Mouse (Mus musculus) forelimb bud, embryonic 11.5 days (tissue): Measurements from ENCODE around the gene Smg9.

Experiments used
- DNase-seq: peaks from one replicate; pipeline ENCODE4 v3.0.0-alpha.2; 2012; ENCODE audit warnings: low read depth, low spot score

Gene Smg9

GRCm38 (mm10) chr7:24399256-24400081, at the start of gene Smg9:
Gene Smg9 (plus strand): TSS chr7:24399619.
- peak; percentile 99 for DNase-seq

- DNase-seq: no peak
Observed at GRCm38 (mm10) chr7:24355646-24356045, 43.8 kb upstream of the Smg9 start.

DNA sequence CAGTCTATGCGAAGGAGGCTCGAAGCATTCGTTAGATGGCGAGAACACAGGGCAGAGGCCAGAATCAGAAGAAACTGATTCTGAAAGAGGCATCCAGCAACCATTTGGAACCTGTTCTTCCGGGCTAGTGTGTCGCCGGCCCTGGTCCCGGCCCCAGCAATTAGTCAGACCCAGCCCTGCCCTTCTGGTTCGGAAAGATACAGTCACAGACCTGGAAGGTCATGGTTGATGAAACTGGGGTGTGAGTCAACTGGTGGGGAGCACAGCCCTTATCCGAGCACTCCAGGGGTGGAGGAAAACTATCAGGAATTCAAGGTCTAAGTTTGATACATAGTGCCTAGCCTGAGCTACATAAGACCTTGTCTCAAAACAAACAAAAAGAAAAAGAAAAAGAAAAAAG, 43.3 kb upstream of the Smg9 start:
- no peak for DNase-seq

DNA sequence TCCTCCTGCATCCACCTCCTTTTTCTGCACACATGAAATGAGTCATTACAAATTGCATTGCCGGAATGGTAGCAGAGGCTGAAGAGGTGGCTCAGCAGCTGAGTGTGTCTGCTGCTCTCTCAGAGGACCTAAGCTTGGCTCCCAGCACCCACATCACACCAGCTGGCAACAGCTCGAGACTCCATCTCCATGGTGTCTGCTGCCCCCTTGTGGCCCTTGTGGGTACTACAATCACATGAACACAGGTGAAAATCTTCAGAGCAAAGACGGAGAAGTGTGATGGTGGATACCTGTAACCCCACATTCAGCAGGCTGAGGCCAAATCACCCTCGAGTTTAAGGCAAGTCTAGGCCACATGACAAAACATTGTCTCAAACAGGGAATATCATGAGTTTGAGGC, 41.5 kb upstream of the Smg9 start:
- DNase-seq: no peak

GRCm38 (mm10) chr7:24359269-24359668, 40.1 kb upstream of the Smg9 start:
- peak; percentile 66 for DNase-seq

- DNase-seq: no peak
Observed at GRCm38 (mm10) chr7:24361001-24361400, 38.4 kb upstream of the Smg9 start.

GRCm38 (mm10) chr7:24363228-24363627, 36.2 kb upstream of the Smg9 start:
- DNase-seq: no peak

DNA sequence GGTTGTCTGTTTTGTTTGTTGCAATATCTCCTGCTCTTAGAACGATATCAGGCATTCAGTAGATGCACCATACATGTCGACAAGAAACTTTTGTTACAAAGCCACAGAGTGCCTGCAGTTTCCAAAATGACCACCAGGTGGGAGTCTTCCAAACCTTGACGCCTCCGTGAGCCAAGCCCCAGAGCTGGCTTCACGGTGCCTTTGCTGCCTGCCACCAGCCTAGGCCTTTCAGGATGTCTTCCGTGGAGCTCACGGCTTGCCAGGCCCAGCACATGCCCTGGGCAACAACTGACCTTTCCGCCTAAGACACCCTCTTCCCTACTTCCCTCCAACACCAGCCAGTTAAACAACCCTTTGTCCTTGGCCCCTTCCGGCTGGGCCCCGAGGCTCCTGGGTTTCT, 34.6 kb upstream of the Smg9 start:
- DNase-seq: peak; percentile 89

- no peak for DNase-seq
Observed at GRCm38 (mm10) chr7:24365258-24366014, 34.0 kb upstream of the Smg9 start.

GRCm38 (mm10) chr7:24366716-24367632, 32.4 kb upstream of the Smg9 start:
- no peak for DNase-seq

GRCm38 (mm10) chr7:24368226-24368625, 31.2 kb upstream of the Smg9 start:
- DNase-seq: no peak

DNA sequence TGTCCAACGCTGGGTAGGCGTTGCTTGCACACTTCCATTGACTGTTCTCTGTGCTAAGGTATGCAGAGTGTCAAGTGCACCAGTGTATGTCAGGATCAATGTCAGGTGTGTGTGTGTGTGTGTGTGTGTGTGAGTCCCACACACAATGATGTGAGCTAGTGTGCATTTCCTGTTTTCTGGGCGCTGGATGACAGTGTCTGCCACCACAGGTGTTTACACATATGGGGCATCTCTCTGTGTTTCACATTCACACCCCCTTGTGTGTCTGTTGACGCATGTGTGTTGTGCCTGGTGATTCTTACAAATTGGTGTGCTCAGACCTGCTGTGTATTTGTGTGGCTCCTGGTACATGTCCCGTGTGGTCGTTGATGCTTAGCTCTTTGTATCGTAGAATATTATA, 30.5 kb upstream of the Smg9 start:
- no peak for DNase-seq

DNA sequence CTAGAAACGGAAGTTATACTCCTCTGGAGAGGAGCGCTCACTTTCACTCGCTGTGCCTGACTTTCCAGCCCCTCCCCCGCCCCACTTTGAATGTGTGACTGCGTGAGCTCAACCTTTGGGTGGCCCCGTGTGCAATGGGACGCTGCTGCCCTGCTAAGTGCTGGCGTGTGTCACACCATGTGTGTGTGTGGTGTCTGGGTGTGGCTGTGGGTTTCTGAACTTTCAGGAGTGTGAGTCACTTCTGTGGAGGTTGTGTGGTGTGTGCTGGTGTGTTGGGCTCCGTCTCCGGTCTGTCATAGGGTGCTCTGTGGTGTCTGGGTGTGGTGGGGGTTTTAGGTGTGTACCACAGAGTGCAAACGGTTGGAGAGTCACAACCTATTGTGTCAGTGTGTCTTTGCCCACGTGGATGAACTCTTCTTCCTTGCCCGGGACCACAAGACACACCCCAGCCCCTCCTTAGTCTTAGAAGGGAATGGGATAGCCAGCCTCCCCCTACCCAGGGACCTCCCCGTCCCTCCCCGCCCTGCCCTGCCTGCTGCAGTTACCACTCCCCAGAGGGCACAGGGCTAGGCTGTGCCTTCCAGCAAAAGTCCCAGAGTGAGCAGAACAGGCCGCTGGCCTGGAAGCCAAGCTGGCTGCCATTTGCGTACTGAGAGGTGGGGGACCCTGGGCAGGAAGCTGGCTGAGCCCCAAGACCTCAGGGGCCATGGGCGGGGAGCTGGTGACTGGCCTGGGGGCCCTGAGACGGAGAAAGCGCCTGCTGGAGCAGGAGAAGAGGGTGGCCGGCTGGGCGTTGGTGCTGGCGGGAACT, 29.5 kb upstream of the Smg9 start, which contains the start of gene Kcnn4:
Gene Kcnn4, plus strand, starts transcription at position 533 of the 811 bp plus-strand sequence.
- DNase-seq: no peak

DNA sequence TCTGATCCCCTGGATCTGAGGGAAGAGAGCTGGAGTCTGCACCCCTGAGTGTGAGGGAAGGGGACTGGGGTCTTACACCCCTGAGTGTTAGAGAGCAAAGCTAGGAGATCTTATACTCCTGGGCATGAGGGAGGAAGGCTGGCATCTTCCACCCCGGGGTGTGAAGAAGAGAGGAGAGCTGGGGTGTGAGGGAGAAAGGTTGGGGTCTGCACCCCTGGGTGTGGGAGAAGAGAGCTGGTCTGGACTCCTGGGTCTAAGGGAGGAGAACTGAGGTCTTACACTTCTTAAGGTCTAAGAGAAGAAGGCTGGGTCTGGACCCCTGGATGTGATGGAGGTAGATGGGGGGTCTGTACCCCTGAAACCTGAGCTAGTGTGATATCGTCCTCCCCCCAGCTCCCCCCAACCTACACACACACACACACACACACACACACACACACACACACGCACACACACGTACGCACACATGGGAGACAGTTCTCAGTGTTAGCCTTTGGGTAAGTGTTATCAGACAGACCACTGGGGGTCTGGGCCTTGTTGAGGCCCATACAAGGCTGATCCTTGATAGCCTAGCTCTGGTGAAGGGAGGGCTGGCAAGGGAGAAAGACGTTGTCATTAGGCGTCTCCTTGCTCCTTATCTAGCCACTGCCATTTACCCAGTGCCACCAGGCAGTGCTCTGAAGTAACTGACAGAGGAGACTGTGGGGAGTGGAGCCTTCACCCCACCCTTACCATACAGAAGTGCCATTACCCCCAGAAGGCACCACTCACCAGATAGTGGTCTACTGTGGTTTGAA, 28.2 kb upstream of the Smg9 start:
- DNase-seq: no peak

DNA sequence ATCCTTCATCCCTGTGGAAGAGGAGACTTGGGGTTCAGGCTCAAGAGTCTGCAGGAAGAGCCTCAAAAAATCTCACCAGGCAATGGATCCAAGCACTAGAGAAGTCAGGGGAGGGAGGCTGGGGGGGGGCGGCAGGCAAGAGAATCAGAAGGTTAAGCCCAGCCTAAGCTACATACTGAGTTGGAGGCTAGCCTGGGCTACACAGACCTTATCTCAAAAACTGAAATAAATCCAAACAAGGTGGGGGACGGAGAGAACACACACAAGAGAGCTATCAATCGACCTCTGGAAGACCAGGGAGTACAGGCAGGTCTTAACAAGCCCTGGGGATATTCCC, 27.6 kb upstream of the Smg9 start:
- no peak for DNase-seq

- no peak for DNase-seq
Observed at GRCm38 (mm10) chr7:24372300-24372699, 27.1 kb upstream of the Smg9 start.

DNA sequence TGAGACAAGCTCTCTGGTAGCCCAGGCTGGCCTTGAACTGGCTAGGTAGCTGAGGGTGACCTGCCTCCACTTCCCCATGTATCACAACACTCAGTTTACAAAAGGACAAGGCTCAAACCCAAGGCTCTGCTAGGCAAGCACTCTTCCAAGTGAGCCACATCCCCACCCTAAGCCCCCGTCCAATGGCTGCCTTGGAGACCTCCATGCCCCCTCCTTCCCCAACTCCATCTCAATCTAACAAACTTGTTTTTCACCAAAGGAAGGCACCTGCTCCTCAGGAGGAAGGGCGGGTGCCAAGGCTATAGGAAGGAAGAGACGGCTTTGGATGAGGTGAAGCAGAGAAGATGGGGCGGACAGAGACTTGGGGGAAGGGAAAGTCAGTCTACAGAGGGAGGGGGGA, 26.6 kb upstream of the Smg9 start:
- DNase-seq: no peak

DNA sequence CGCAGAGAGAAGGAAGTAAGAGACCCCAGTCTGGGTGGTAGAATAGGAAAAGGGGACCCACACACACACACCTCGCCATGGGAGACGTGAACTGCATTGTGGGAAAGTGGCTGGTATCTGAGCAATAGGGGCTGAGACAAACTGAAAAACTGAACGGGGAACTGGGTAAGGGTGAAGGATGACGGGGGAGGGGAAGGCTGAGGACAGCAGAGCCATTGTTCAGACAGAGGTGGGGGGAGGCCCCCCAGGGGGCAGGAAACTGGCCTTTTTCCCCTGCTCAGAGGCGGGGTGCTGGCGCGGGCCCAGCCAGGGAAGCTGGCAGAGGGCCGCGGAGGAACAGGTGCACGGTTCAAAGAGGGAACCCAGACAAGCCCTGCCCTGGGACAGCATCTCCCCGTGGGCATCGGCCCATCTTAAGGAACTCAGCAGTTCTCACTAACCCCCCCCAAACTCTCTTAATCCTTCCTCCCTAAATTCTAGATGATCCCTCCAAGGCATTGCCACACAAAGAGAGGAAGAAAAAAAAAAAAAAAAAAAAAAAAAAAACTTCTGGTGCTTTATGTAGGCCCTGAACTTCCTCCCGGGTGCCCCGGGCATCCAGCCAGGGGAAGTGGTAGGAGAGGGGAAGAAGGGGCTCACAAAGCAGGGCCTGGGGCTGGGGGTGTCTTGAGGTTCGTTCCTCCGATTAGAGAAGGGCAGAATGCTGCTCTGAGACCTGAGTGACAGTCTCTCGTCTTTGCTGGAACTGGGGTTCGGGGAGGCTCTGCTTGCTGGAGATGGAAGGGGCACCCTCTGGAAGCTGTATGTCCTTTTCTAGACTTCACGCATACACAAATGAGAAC, 25.7 kb upstream of the Smg9 start:
- no peak for DNase-seq

GRCm38 (mm10) chr7:24376456-24376855, 23.0 kb upstream of the Smg9 start:
- DNase-seq: no peak
